Mouse (Mus musculus): ENCODE results near the gene Zfp81. TPM values are rescaled to one million over a fixed set of nuclear protein-coding genes. Genes with fewer than 3 reads are reported as not detected.

The Zfp81 gene
- polyA plus RNA-seq, 1 experiment from 2014 or later: 25.2 TPM

Other genes starting within 250 kb of the Zfp81 start
- gene Morc2b, start 219.2 kb downstream of the Zfp81 start, polyA plus RNA-seq (2014; fragmentation: Nextera tagmentation; extraction: Ambion mirVana): 0.08 and 0.09 TPM in 2 replicates
- not detected in 2 replicates for gene Olfr55, start 190.4 kb downstream of the Zfp81 start, polyA plus RNA-seq (2014; fragmentation: Nextera tagmentation; extraction: Ambion mirVana)
- 0.07 TPM in 1 of 2 replicates, not detected in the other for gene Olfr239, start 167.6 kb downstream of the Zfp81 start, polyA plus RNA-seq (2014; fragmentation: Nextera tagmentation; extraction: Ambion mirVana)
- gene Olfr1564, start 137.2 kb downstream of the Zfp81 start, polyA plus RNA-seq (2014; fragmentation: Nextera tagmentation; extraction: Ambion mirVana): not detected in 2 replicates
- gene Zfp955a, start 103.7 kb downstream of the Zfp81 start, polyA plus RNA-seq (2014; fragmentation: Nextera tagmentation; extraction: Ambion mirVana): 30.4 and 33.8 TPM in 2 replicates
- not detected in 2 replicates for gene Olfr63, start 94.2 kb downstream of the Zfp81 start, polyA plus RNA-seq (2014; fragmentation: Nextera tagmentation; extraction: Ambion mirVana)
- 18.9 and 19.1 TPM in 2 replicates for gene Zfp955b, start 69.3 kb downstream of the Zfp81 start, polyA plus RNA-seq (2014; fragmentation: Nextera tagmentation; extraction: Ambion mirVana)
- 17.1 and 17.3 TPM in 2 replicates for gene Zfp101, start 35.8 kb upstream of the Zfp81 start, polyA plus RNA-seq (2014; fragmentation: Nextera tagmentation; extraction: Ambion mirVana)
- gene Actl9, start 74.0 kb upstream of the Zfp81 start, polyA plus RNA-seq (2014; fragmentation: Nextera tagmentation; extraction: Ambion mirVana): not detected in 2 replicates
- 39.3 and 41.7 TPM in 2 replicates for gene Adamts10, start 165.3 kb upstream of the Zfp81 start, polyA plus RNA-seq (2014; fragmentation: Nextera tagmentation; extraction: Ambion mirVana)
- gene Myo1f, start 196.8 kb upstream of the Zfp81 start, polyA plus RNA-seq (2014; fragmentation: Nextera tagmentation; extraction: Ambion mirVana): 0.72 and 1.8 TPM in 2 replicates